Mouse (Mus musculus) G1E (cell line): ENCODE results near the gene Pms1.

Source experiments
- CTCF ChIP-seq: IDR thresholded peaks from 2 replicates; pipeline ENCODE4 v1.5.1; 2012; ENCODE audit warnings: low read depth, low read length, inconsistent platforms, mixed read lengths
- GATA1 ChIP-seq: IDR thresholded peaks from 2 replicates; pipeline ENCODE4 v1.6.1; 2012; ENCODE audit warnings: borderline replicate concordance, low read length, inconsistent platforms, mixed read lengths

- TF ChIP-seq GATA1 (no peak), CTCF (no peak)
Observed at GRCm38 (mm10) chr1:53210136-53210535, 86.7 kb downstream of the Pms1 start.
